Mouse (Mus musculus): ENCODE measurements at regions not wholly inside any gene's neighbourhood (a gene's known extent, or its start where the extent isn't known, plus 50 kb on each side); places are given as distances from the start of the nearest gene placed in this dataset.

- Histone ChIP-seq H3K4me1 (ENCODE audit: control insufficient read depth, insufficient read depth, low read length) (no peaks in the 10 kb centered on the region), H3K27ac (ENCODE audit: insufficient read depth, low read length) (no peak overlapping the region), H3K4me3 (ENCODE audit: insufficient read depth, low read length) (no peak overlapping the region)
- TF ChIP-seq CTCF (IDR thresholded peaks at IDR 0.05; ENCODE audit: extremely low read depth, insufficient read depth, low read length) (no peak), POLR2A (IDR thresholded peaks at IDR 0.05; ENCODE audit: extremely low read depth, insufficient read depth, low read length) (no peak)
Measured at GRCm38 (mm10) chr12:38986346-38986745, 207.2 kb downstream of the Etv1 start.

GRCm38 (mm10) chr12:38987277-38987676 is 208.1 kb downstream of the Etv1 start:
- TF ChIP-seq POLR2A (IDR thresholded peaks at IDR 0.05; ENCODE audit: extremely low read depth, insufficient read depth, low read length) = no peak
- TF ChIP-seq CTCF (IDR thresholded peaks at IDR 0.05; ENCODE audit: extremely low read depth, insufficient read depth, low read length) = no peak

GRCm38 (mm10) chr12:38987819-38988218 is 208.6 kb downstream of the Etv1 start:
- TF ChIP-seq POLR2A (IDR thresholded peaks at IDR 0.05; ENCODE audit: extremely low read depth, insufficient read depth, low read length) (no peak), CTCF (IDR thresholded peaks at IDR 0.05; ENCODE audit: extremely low read depth, insufficient read depth, low read length) (no peak)

More at GRCm38 (mm10) chr12:38987277-38987676, 208.1 kb downstream of the Etv1 start:
- Histone ChIP-seq H3K27ac (ENCODE audit: insufficient read depth, low read length) (no peak overlapping the region), H3K4me3 (ENCODE audit: insufficient read depth, low read length) (no peak overlapping the region), H3K4me1 (ENCODE audit: control insufficient read depth, insufficient read depth, low read length) (no peaks in the 10 kb centered on the region)

GRCm38 (mm10) chr12:39027179-39027578 is 248.0 kb downstream of the Etv1 start:
- Histone ChIP-seq H3K4me3 (ENCODE audit: insufficient read depth, low read length) (no peak overlapping the region), H3K27ac (ENCODE audit: insufficient read depth, low read length) (no peak overlapping the region), H3K4me1 (ENCODE audit: control insufficient read depth, insufficient read depth, low read length) (no peaks in the 10 kb centered on the region)
- TF ChIP-seq CTCF (IDR thresholded peaks at IDR 0.05; ENCODE audit: extremely low read depth, insufficient read depth, low read length) = no peak
- TF ChIP-seq POLR2A (IDR thresholded peaks at IDR 0.05; ENCODE audit: extremely low read depth, insufficient read depth, low read length) = no peak

More at GRCm38 (mm10) chr12:38987819-38988218, 208.6 kb downstream of the Etv1 start:
- no peak overlapping the region for H3K27ac ChIP-seq (ENCODE audit: insufficient read depth, low read length)
- no peak overlapping the region for H3K4me3 ChIP-seq (ENCODE audit: insufficient read depth, low read length)
- no peaks in the 10 kb centered on the region for H3K4me1 ChIP-seq (ENCODE audit: control insufficient read depth, insufficient read depth, low read length)

- no peak overlapping the region for H3K4me3 ChIP-seq (ENCODE audit: insufficient read depth, low read length)
- TF ChIP-seq POLR2A (IDR thresholded peaks at IDR 0.05; ENCODE audit: extremely low read depth, insufficient read depth, low read length) (no peak), CTCF (IDR thresholded peaks at IDR 0.05; ENCODE audit: extremely low read depth, insufficient read depth, low read length) (no peak)
Measured at GRCm38 (mm10) chr12:39027948-39028347, 248.8 kb downstream of the Etv1 start.

GRCm38 (mm10) chr12:39033982-39034381 is 254.8 kb downstream of the Etv1 start:
- no peak overlapping the region for H3K4me3 ChIP-seq (ENCODE audit: insufficient read depth, low read length)
- TF ChIP-seq POLR2A (IDR thresholded peaks at IDR 0.05; ENCODE audit: extremely low read depth, insufficient read depth, low read length) (no peak), CTCF (IDR thresholded peaks at IDR 0.05; ENCODE audit: extremely low read depth, insufficient read depth, low read length) (no peak)
- no peaks in the 10 kb centered on the region for H3K4me1 ChIP-seq (ENCODE audit: control insufficient read depth, insufficient read depth, low read length)
- no peak overlapping the region for H3K27ac ChIP-seq (ENCODE audit: insufficient read depth, low read length)

More at GRCm38 (mm10) chr12:39027948-39028347, 248.8 kb downstream of the Etv1 start:
- Histone ChIP-seq H3K27ac (ENCODE audit: insufficient read depth, low read length) (no peak overlapping the region), H3K4me1 (ENCODE audit: control insufficient read depth, insufficient read depth, low read length) (no peaks in the 10 kb centered on the region)

- H3K4me1 ChIP-seq (ENCODE audit: control insufficient read depth, insufficient read depth, low read length) = no peaks in the 10 kb centered on the region
- TF ChIP-seq CTCF (IDR thresholded peaks at IDR 0.05; ENCODE audit: extremely low read depth, insufficient read depth, low read length) = no peak
- no peak for TF ChIP-seq POLR2A (IDR thresholded peaks at IDR 0.05; ENCODE audit: extremely low read depth, insufficient read depth, low read length)
- no peak overlapping the region for H3K4me3 ChIP-seq (ENCODE audit: insufficient read depth, low read length)
- H3K27ac ChIP-seq (ENCODE audit: insufficient read depth, low read length) = no peak overlapping the region
Measured at GRCm38 (mm10) chr12:39036466-39037037, 257.4 kb downstream of the Etv1 start.

- H3K4me1 ChIP-seq (ENCODE audit: control insufficient read depth, insufficient read depth, low read length) = no peaks in the 10 kb centered on the region
- H3K4me3 ChIP-seq (ENCODE audit: insufficient read depth, low read length) = no peak overlapping the region
- TF ChIP-seq CTCF (IDR thresholded peaks at IDR 0.05; ENCODE audit: extremely low read depth, insufficient read depth, low read length) (no peak), POLR2A (IDR thresholded peaks at IDR 0.05; ENCODE audit: extremely low read depth, insufficient read depth, low read length) (no peak)
- no peak overlapping the region for H3K27ac ChIP-seq (ENCODE audit: insufficient read depth, low read length)
Measured at GRCm38 (mm10) chr12:39038077-39038476, 258.9 kb downstream of the Etv1 start.

- TF ChIP-seq POLR2A (IDR thresholded peaks at IDR 0.05; ENCODE audit: extremely low read depth, insufficient read depth, low read length) = no peak
- TF ChIP-seq CTCF (IDR thresholded peaks at IDR 0.05; ENCODE audit: extremely low read depth, insufficient read depth, low read length) = no peak
- Histone ChIP-seq H3K4me1 (ENCODE audit: control insufficient read depth, insufficient read depth, low read length) (no peaks in the 10 kb centered on the region), H3K27ac (ENCODE audit: insufficient read depth, low read length) (no peak overlapping the region), H3K4me3 (ENCODE audit: insufficient read depth, low read length) (no peak overlapping the region)
Measured at GRCm38 (mm10) chr12:39038656-39039055, 259.5 kb downstream of the Etv1 start.

- Histone ChIP-seq H3K4me1 (ENCODE audit: control insufficient read depth, insufficient read depth, low read length) (no peaks in the 10 kb centered on the region), H3K27ac (ENCODE audit: insufficient read depth, low read length) (no peak overlapping the region), H3K4me3 (ENCODE audit: insufficient read depth, low read length) (no peak overlapping the region)
- TF ChIP-seq POLR2A (IDR thresholded peaks at IDR 0.05; ENCODE audit: extremely low read depth, insufficient read depth, low read length) = no peak
- no peak for TF ChIP-seq CTCF (IDR thresholded peaks at IDR 0.05; ENCODE audit: extremely low read depth, insufficient read depth, low read length)
Measured at GRCm38 (mm10) chr12:39047126-39047525, 267.9 kb downstream of the Etv1 start.

Measured in cortical plate, adult 2 months (tissue).